Mouse (Mus musculus) liver, embryonic 14.5 days (tissue): ENCODE data around the gene Dnm2. TPM values are rescaled to one million over a fixed set of nuclear protein-coding genes. Genes with fewer than 3 reads are reported as not detected.
A peak's percentile ranks its signal among the peaks of the same experiment; 100 is the strongest.
"Not testable (repeated sequence)": the region's sequence is repeated elsewhere in the genome, so short reads cannot be mapped to it uniquely, and the experiment has no call there.

Experiments used
- ATAC-seq: fragments of 200-750 bp; cut with Nextera tagmentation; 2 replicates; pipeline ENCODE4 v1.8.0; 2017; ENCODE audit warnings: moderate number of reproducible peaks, mild to moderate bottlenecking, moderate library complexity; ENCODE audit not compliant: insufficient read depth
- DNase-seq, 3 experiments: peaks; one replicate each; pipeline ENCODE4 v3.0.0-alpha.2; 2012 to 2013; ENCODE audit warnings: low read depth in 3 of 3, low spot score in 3 of 3
- H3K27ac ChIP-seq: fragments of 300-500 bp; sonication (generic); 2 replicates; pipeline ENCODE4 v1.5.1; 2014; ENCODE audit warnings: moderate library complexity, mild to moderate bottlenecking, control low read depth, inconsistent platforms
- H3K27me3 ChIP-seq: fragments of 300-500 bp; sonication (generic); 2 replicates; pipeline ENCODE4 v1.6.1; 2014; ENCODE audit warnings: mild to moderate bottlenecking, low read length, moderate library complexity; ENCODE audit not compliant: control insufficient read depth, insufficient read depth
- H3K36me3 ChIP-seq: fragments of 300-500 bp; sonication (generic); replicated peaks from 2 replicates; pipeline ENCODE4 v1.6.1; 2014; ENCODE audit warnings: low read depth; ENCODE audit not compliant: control insufficient read depth, insufficient read depth
- H3K4me1 ChIP-seq, 2 experiments: fragments of 200-500 bp in 1 of 2; fragments of 300-500 bp in 1 of 2; sonication (generic) in 1 of 2; replicated peaks; 2 replicates each; pipeline ENCODE4 v1.6.1; 2012 to 2014; ENCODE audit warnings: antibody characterized with exemption in 1 of 2, inconsistent platforms in 1 of 2, low read length in 1 of 2; ENCODE audit not compliant: control insufficient read depth in 2 of 2, insufficient read depth in 2 of 2
- H3K4me2 ChIP-seq: fragments of 300-500 bp; sonication (generic); 2 replicates; pipeline ENCODE4 v1.6.1; 2014; ENCODE audit warnings: low read depth, mild to moderate bottlenecking, control low read depth, moderate library complexity
- H3K4me3 ChIP-seq, 2 experiments: fragments of 200-500 bp in 1 of 2; fragments of 300-500 bp in 1 of 2; sonication (generic) in 1 of 2; 2 replicates each; pipeline ENCODE4 v1.5.1; 2012 to 2014; ENCODE audit warnings: low read depth in 2 of 2, low read length in 2 of 2, mild to moderate bottlenecking in 2 of 2, control low read depth in 1 of 2, inconsistent platforms in 1 of 2, moderate library complexity in 1 of 2; ENCODE audit not compliant: insufficient read depth in 1 of 2
- H3K9ac ChIP-seq: fragments of 300-500 bp; sonication (generic); replicated peaks from 2 replicates; pipeline ENCODE4 v1.6.1; 2014; ENCODE audit warnings: mild to moderate bottlenecking, control low read depth, moderate library complexity
- H3K9me3 ChIP-seq: fragments of 300-500 bp; sonication (generic); 2 replicates; pipeline ENCODE4 v1.6.1; 2016; ENCODE audit warnings: low read length, mixed read lengths; ENCODE audit not compliant: control insufficient read depth
- CTCF ChIP-seq: IDR thresholded peaks from 2 replicates; pipeline ENCODE4 v1.5.1; 2016; ENCODE audit warnings: antibody characterized with exemption, low read depth, control low read depth
- EP300 ChIP-seq: IDR thresholded peaks from 2 replicates; pipeline ENCODE4 v1.6.1; 2016; ENCODE audit warnings: antibody characterized with exemption, low read depth
- WGBS: fragments of 180-500 bp; shearing (Covaris S2); extraction: QIAGEN DNeasy Blood & Tissue Kit; methylation state at CpG from one replicate; pipeline ENCODE4 v1.1.7; 2014; ENCODE audit not compliant: insufficient replicate concordance; 5-methylcytosine and 5-hydroxymethylcytosine counted together
- polyA plus RNA-seq, 2 experiments: library from polyadenylated mRNA; depleted of rRNA in 1 of 2; stranded (reverse) in 1 of 2; unstranded in 1 of 2; fragments of >200 nt; fragmentation: Nextera tagmentation in 1 of 2; extraction: Ambion mirVana in 1 of 2; gene quantifications; 2 replicates each; pipeline versions ENCODE4 v1.2.1 to v1.2.3; 2012 to 2014

The Dnm2 gene
- polyA plus RNA-seq, 2 experiments = 31.6 to 36.8 TPM

- H3K4me1 ChIP-seq = peaks cover 0 to 12% of the 10 kb centered on the region in 2 experiments; a peak in 2 of 4 replicates
- no peak overlapping the region for H3K27ac ChIP-seq
- TF ChIP-seq CTCF (no peak), EP300 (no peak)
- H3K36me3 ChIP-seq = peaks cover 11% of the 10 kb centered on the region
- no peak overlapping the region for H3K9ac ChIP-seq
- 85% methylated on average over 3 of the region's 3 CpGs for WGBS
- no peak overlapping the region for H3K4me3 ChIP-seq
- no peak for ATAC-seq
- no peak overlapping the region for H3K4me2 ChIP-seq
- H3K27me3 ChIP-seq = no peaks in the 10 kb centered on the region
- no peaks in the 10 kb centered on the region for H3K9me3 ChIP-seq
- no peak for DNase-seq
Observed at GRCm38 (mm10) chr9:21458821-21459220, 34.1 kb downstream of the Dnm2 start.

GRCm38 (mm10) chr9:21460400-21460940 is 35.8 kb downstream of the Dnm2 start:
- peaks cover 13% of the 10 kb centered on the region for H3K36me3 ChIP-seq
- TF ChIP-seq EP300 (no peak), CTCF (no peak)
- H3K27me3 ChIP-seq = no peaks in the 10 kb centered on the region
- H3K9me3 ChIP-seq = no peaks in the 10 kb centered on the region
- H3K9ac ChIP-seq = no peak overlapping the region
- no peak for DNase-seq
- H3K4me3 ChIP-seq = no peak overlapping the region
- ATAC-seq = no peak
- no peak overlapping the region for H3K27ac ChIP-seq
- H3K4me1 ChIP-seq = peaks cover 0 to 10% of the 10 kb centered on the region in 2 experiments; a peak in 2 of 4 replicates
- no peak overlapping the region for H3K4me2 ChIP-seq
- 94% methylated on average over 3 of the region's 3 CpGs for WGBS

- TF ChIP-seq CTCF (no peak), EP300 (no peak)
- no peak for DNase-seq
- H3K36me3 ChIP-seq = peaks cover 33% of the 10 kb centered on the region
- H3K4me2 ChIP-seq = no peak overlapping the region
- no peaks in the 10 kb centered on the region for H3K27me3 ChIP-seq
- no peak overlapping the region for H3K4me3 ChIP-seq
- H3K27ac ChIP-seq = no peak overlapping the region
- ATAC-seq = peak; percentile 56
- no peaks in the 10 kb centered on the region for H3K9me3 ChIP-seq
- peaks cover 0 to 7% of the 10 kb centered on the region in 2 experiments; a peak in 1 of 4 replicates for H3K4me1 ChIP-seq
- no peak overlapping the region for H3K9ac ChIP-seq
- WGBS = 26% methylated on average over 5 of the region's 5 CpGs
Observed at GRCm38 (mm10) chr9:21463138-21463590, 38.5 kb downstream of the Dnm2 start.

- H3K36me3 ChIP-seq = peaks cover 31% of the 10 kb centered on the region
- no peaks in the 10 kb centered on the region for H3K9me3 ChIP-seq
- H3K27me3 ChIP-seq = no peaks in the 10 kb centered on the region
- DNase-seq (no peak), ATAC-seq (no peak)
- H3K4me1 ChIP-seq = peaks cover 0 to 7% of the 10 kb centered on the region in 2 experiments; a peak in 1 of 4 replicates
- 81% methylated on average over 3 of the region's 3 CpGs for WGBS
- no peak overlapping the region for H3K9ac ChIP-seq
- H3K4me2 ChIP-seq = no peak overlapping the region
- H3K4me3 ChIP-seq = no peak overlapping the region
- H3K27ac ChIP-seq = no peak overlapping the region
- TF ChIP-seq EP300 (no peak), CTCF (no peak)
Observed at GRCm38 (mm10) chr9:21463766-21464564, 39.3 kb downstream of the Dnm2 start.

GRCm38 (mm10) chr9:21464565-21464928 is 39.8 kb downstream of the Dnm2 start:
- not testable (repeated sequence) for ATAC-seq, H3K27me3 ChIP-seq, H3K4me1 ChIP-seq, H3K27ac ChIP-seq, H3K9me3 ChIP-seq, DNase-seq, H3K4me2 ChIP-seq, H3K4me3 ChIP-seq, H3K9ac ChIP-seq
- peaks cover 36% of the 10 kb centered on the region for H3K36me3 ChIP-seq
- 87% methylated on average over 7 of the region's 7 CpGs for WGBS
